Mouse (Mus musculus) splenic B cell, adult 2 months (primary cell): ENCODE data around the gene Sulf2.
"Not testable (repeated sequence)": the region's sequence is repeated elsewhere in the genome, so short reads cannot be mapped to it uniquely, and the experiment has no call there.

ENCODE experiments used
- DNase-seq: peaks from one replicate; pipeline ENCODE4 v3.0.0-alpha.2; 2011; ENCODE audit warnings: low read depth, low spot score
- H3K27me3 ChIP-seq: 2 replicates; pipeline ENCODE4 v1.6.1; 2012; ENCODE audit warnings: mild to moderate bottlenecking, low read length, moderate library complexity, mixed read lengths; ENCODE audit not compliant: control insufficient read depth, poor library complexity, insufficient read depth, severe bottlenecking
- H3K36me3 ChIP-seq: 2 replicates; pipeline ENCODE4 v1.6.1; 2012; ENCODE audit warnings: mild to moderate bottlenecking, low read length, moderate library complexity, mixed read lengths; ENCODE audit not compliant: control insufficient read depth, poor library complexity, insufficient read depth, severe bottlenecking

Gene Sulf2

GRCm38 (mm10) chr2:166105911-166106310 is 49.6 kb downstream of the Sulf2 start:
- H3K36me3 ChIP-seq: no peaks in the 10 kb centered on the region
- no peaks in the 10 kb centered on the region for H3K27me3 ChIP-seq
- no peak for DNase-seq

GRCm38 (mm10) chr2:166102893-166103292 is 52.6 kb downstream of the Sulf2 start:
- no peaks in the 10 kb centered on the region for H3K36me3 ChIP-seq
- DNase-seq: no peak

GRCm38 (mm10) chr2:166100309-166101262 is 54.9 kb downstream of the Sulf2 start:
- H3K27me3 ChIP-seq: no peaks in the 10 kb centered on the region
- DNase-seq: no peak
- no peaks in the 10 kb centered on the region for H3K36me3 ChIP-seq

More at GRCm38 (mm10) chr2:166102893-166103292, 52.6 kb downstream of the Sulf2 start:
- no peaks in the 10 kb centered on the region for H3K27me3 ChIP-seq

GRCm38 (mm10) chr2:166098292-166098933 is 57.0 kb downstream of the Sulf2 start:
- no peaks in the 10 kb centered on the region for H3K36me3 ChIP-seq
- DNase-seq: no peak
- H3K27me3 ChIP-seq: no peaks in the 10 kb centered on the region

GRCm38 (mm10) chr2:166097443-166098291 is 57.8 kb downstream of the Sulf2 start:
- H3K27me3 ChIP-seq: no peaks in the 10 kb centered on the region
- peak; percentile 76 for DNase-seq
- H3K36me3 ChIP-seq: no peaks in the 10 kb centered on the region

GRCm38 (mm10) chr2:166096834-166097233 is 58.6 kb downstream of the Sulf2 start:
- no peak for DNase-seq
- H3K27me3 ChIP-seq: no peaks in the 10 kb centered on the region
- H3K36me3 ChIP-seq: no peaks in the 10 kb centered on the region

GRCm38 (mm10) chr2:166096300-166096699 is 59.2 kb downstream of the Sulf2 start:
- Histone ChIP-seq H3K36me3 (no peaks in the 10 kb centered on the region), H3K27me3 (no peaks in the 10 kb centered on the region)
- DNase-seq: no peak

GRCm38 (mm10) chr2:166092412-166092811 is 63.1 kb downstream of the Sulf2 start:
- no peak for DNase-seq
- H3K27me3 ChIP-seq: no peaks in the 10 kb centered on the region

GRCm38 (mm10) chr2:166091599-166091998 is 63.9 kb downstream of the Sulf2 start:
- H3K36me3 ChIP-seq: no peaks in the 10 kb centered on the region
- DNase-seq: no peak
- no peaks in the 10 kb centered on the region for H3K27me3 ChIP-seq

More at GRCm38 (mm10) chr2:166092412-166092811, 63.1 kb downstream of the Sulf2 start:
- no peaks in the 10 kb centered on the region for H3K36me3 ChIP-seq

- Histone ChIP-seq H3K27me3 (no peaks in the 10 kb centered on the region), H3K36me3 (no peaks in the 10 kb centered on the region)
- no peak for DNase-seq
Observed at GRCm38 (mm10) chr2:166090131-166090581, 65.3 kb downstream of the Sulf2 start.

GRCm38 (mm10) chr2:166088991-166089390 is 66.5 kb downstream of the Sulf2 start:
- no peaks in the 10 kb centered on the region for H3K36me3 ChIP-seq
- DNase-seq: no peak
- H3K27me3 ChIP-seq: no peaks in the 10 kb centered on the region

GRCm38 (mm10) chr2:166086457-166087233 is 68.8 kb downstream of the Sulf2 start:
- H3K36me3 ChIP-seq: no peaks in the 10 kb centered on the region
- no peak for DNase-seq
- no peaks in the 10 kb centered on the region for H3K27me3 ChIP-seq

GRCm38 (mm10) chr2:166085780-166086179 is 69.7 kb downstream of the Sulf2 start:
- Histone ChIP-seq H3K36me3 (no peaks in the 10 kb centered on the region), H3K27me3 (no peaks in the 10 kb centered on the region)
- no peak for DNase-seq

GRCm38 (mm10) chr2:166084964-166085363 is 70.5 kb downstream of the Sulf2 start:
- DNase-seq: peak; percentile 65
- H3K36me3 ChIP-seq, H3K27me3 ChIP-seq: not testable (repeated sequence)
